In genomic region chr8:107885547-107885946, GRCm38 (mm10) we compare ENCODE assay signal across 18 mouse cellular contexts. TPM values are rescaled to one million over a fixed set of nuclear protein-coding genes. Genes with fewer than 3 reads are reported as not detected.
A peak's percentile ranks its signal among the peaks of the same experiment; 100 is the strongest.
DNase-seq lines count a peak whose midpoint lies in the region; ATAC-seq lines count a peak whose summit lies in the region.
"Had no signal": no experiment of that assay in that cellular context is flagged by ENCODE, and none has a peak within 500 bp of the region (broad histone marks: within the 10 kb centered on the region; RNA-seq: fewer than 3 reads in every experiment).

No protein-coding gene starts in this region.

- no peaks in the 10 kb centered on the region for H3K36me3 ChIP-seq in heart, embryonic 13.5 days
- H3K36me3 ChIP-seq in lung, embryonic 15.5 days, result no peaks in the 10 kb centered on the region
- H3K36me3 ChIP-seq in embryonic facial prominence, embryonic 11.5 days (replicated peaks; ENCODE audit: control insufficient read depth, insufficient read depth, low read depth, low read length), result no peaks in the 10 kb centered on the region
- no peaks in the 10 kb centered on the region for H3K36me3 ChIP-seq in limb, embryonic 12.5 days
- H3K36me3 ChIP-seq in hindbrain, embryonic 16.5 days (ENCODE audit: control insufficient read depth, insufficient read depth, low read length), result no peaks in the 10 kb centered on the region
- H3K36me3 ChIP-seq: kidney, embryonic 15.5 days; neural tube, embryonic 13.5 days had no signal

- ATAC-seq in heart, embryonic 13.5 days (ENCODE audit: extremely low read depth, insufficient number of reproducible peaks, low FRiP score, low TSS enrichment), result no peak
- peak; percentile 36; the same call in 1 of the 2 replicates for ATAC-seq in lung, embryonic 15.5 days (ENCODE audit: borderline replicate concordance, extremely low read depth, low FRiP score, low TSS enrichment)
- no peak for ATAC-seq in embryonic facial prominence, embryonic 11.5 days (replicated peaks; ENCODE audit: insufficient number of reproducible peaks, low FRiP score, low TSS enrichment, low read depth)
- no peak for ATAC-seq in limb, embryonic 12.5 days (ENCODE audit: insufficient number of reproducible peaks, insufficient read depth, low FRiP score, low TSS enrichment, low read depth)
- ATAC-seq in hindbrain, embryonic 16.5 days, result no peak
- ATAC-seq: forebrain, postnatal 0 days; hindbrain, postnatal 0 days; liver, postnatal 0 days had no signal

- no peak overlapping the region for H3K27ac ChIP-seq in heart, embryonic 13.5 days (replicated peaks)
- peak overlapping the region; percentile 50 for H3K27ac ChIP-seq in lung, embryonic 15.5 days
- H3K27ac ChIP-seq in embryonic facial prominence, embryonic 11.5 days (replicated peaks; ENCODE audit: low read depth, low read length), result peak overlapping the region; percentile 32; the same call in 1 of the 2 replicates
- H3K27ac ChIP-seq in limb, embryonic 12.5 days, result peak overlapping the region; percentile 64
- H3K27ac ChIP-seq in hindbrain, embryonic 16.5 days (ENCODE audit: low read depth, low read length), result no peak overlapping the region
- H3K27ac ChIP-seq: hindbrain, postnatal 0 days; kidney, embryonic 15.5 days; left cerebral cortex, adult 2 months; neural tube, embryonic 13.5 days had no signal

- H3K4me2 ChIP-seq in heart, embryonic 13.5 days, result 0 out of 2 replicates have a peak overlapping the region, but pooled peaks have one; percentile 3
- no peak overlapping the region for H3K4me2 ChIP-seq in lung, embryonic 15.5 days
- H3K4me2 ChIP-seq in embryonic facial prominence, embryonic 11.5 days (ENCODE audit: low read depth, low read length), result no peak overlapping the region
- no peak overlapping the region for H3K4me2 ChIP-seq in limb, embryonic 12.5 days
- no peak overlapping the region for H3K4me2 ChIP-seq in hindbrain, embryonic 16.5 days (ENCODE audit: low read length)
- H3K4me2 ChIP-seq: kidney, embryonic 15.5 days; neural tube, embryonic 13.5 days had no signal

- no peak overlapping the region for H3K4me3 ChIP-seq in heart, embryonic 13.5 days
- no peak overlapping the region for H3K4me3 ChIP-seq in lung, embryonic 15.5 days
- H3K4me3 ChIP-seq in embryonic facial prominence, embryonic 11.5 days (ENCODE audit: low read depth, low read length), result no peak overlapping the region
- H3K4me3 ChIP-seq in limb, embryonic 12.5 days (replicated peaks), result no peak overlapping the region
- no peak overlapping the region for H3K4me3 ChIP-seq in hindbrain, embryonic 16.5 days (ENCODE audit: low read length)
- H3K4me3 ChIP-seq: kidney, embryonic 15.5 days; left cerebral cortex, adult 2 months; neural tube, embryonic 13.5 days had no signal

- WGBS in heart, embryonic 13.5 days, result 18% methylated on average over 7 of the region's 7 CpGs
- WGBS in lung, embryonic 15.5 days, result 31% methylated on average over 7 of the region's 7 CpGs
- WGBS in embryonic facial prominence, embryonic 11.5 days, result 31% methylated on average over 7 of the region's 7 CpGs
- WGBS in limb, embryonic 12.5 days, result 39% methylated on average over 7 of the region's 7 CpGs
- 61% methylated on average over 7 of the region's 7 CpGs for WGBS in hindbrain, embryonic 16.5 days

- peaks cover 9% of the 10 kb centered on the region; the same call in 1 of the 2 replicates for H3K4me1 ChIP-seq in heart, embryonic 13.5 days
- peaks cover 20% of the 10 kb centered on the region for H3K4me1 ChIP-seq in lung, embryonic 15.5 days
- H3K4me1 ChIP-seq in embryonic facial prominence, embryonic 11.5 days (ENCODE audit: control insufficient read depth, insufficient read depth, low read length), result peaks cover 6% of the 10 kb centered on the region
- peaks cover 32% of the 10 kb centered on the region for H3K4me1 ChIP-seq in limb, embryonic 12.5 days (replicated peaks)
- H3K4me1 ChIP-seq in hindbrain, embryonic 16.5 days (ENCODE audit: control insufficient read depth, insufficient read depth, low read depth, low read length), result no peaks in the 10 kb centered on the region

- intact Hi-C loops in heart, postnatal 10 days (cut with DNase I), result loop anchor here (10.0 kb wide), 2 partner anchors 209 to 1299 kb away; no protein-coding TSS in a partner anchor

- DNase-seq in heart, postnatal 10 days, result no peak
- DNase-seq in lung, postnatal 25 days (ENCODE audit: low spot score), result no peak
- DNase-seq in embryonic facial prominence, embryonic 11.5 days (ENCODE audit: low spot score), result peak; percentile 53
- DNase-seq in ovary, postnatal 10 days (ENCODE audit: low spot score), result no peak
- DNase-seq: adrenal gland, adult 8-10 months; cerebellum, adult 11 months; cerebellum, postnatal 25 days; forebrain, postnatal 0 days; liver, postnatal 0 days; thymus, adult 18-20 months had no signal

- H3K27me3 ChIP-seq in heart, embryonic 13.5 days (replicated peaks), result no peaks in the 10 kb centered on the region
- H3K27me3 ChIP-seq in lung, embryonic 15.5 days, result no peaks in the 10 kb centered on the region
- H3K27me3 ChIP-seq in embryonic facial prominence, embryonic 11.5 days (ENCODE audit: control insufficient read depth, insufficient read depth, low read length), result no peaks in the 10 kb centered on the region
- H3K27me3 ChIP-seq in limb, embryonic 12.5 days, result no peaks in the 10 kb centered on the region
- H3K27me3 ChIP-seq in hindbrain, embryonic 16.5 days (replicated peaks; ENCODE audit: control insufficient read depth, insufficient read depth, low read length), result peaks cover 2% of the 10 kb centered on the region; the same call in 1 of the 2 replicates
- H3K27me3 ChIP-seq: kidney, embryonic 15.5 days; neural tube, embryonic 13.5 days had no signal

- H3K9ac ChIP-seq in heart, embryonic 13.5 days, result no peak overlapping the region
- no peak overlapping the region for H3K9ac ChIP-seq in lung, embryonic 15.5 days
- 0 out of 2 replicates have a peak overlapping the region, but pooled peaks have one; percentile 11 for H3K9ac ChIP-seq in embryonic facial prominence, embryonic 11.5 days (replicated peaks; ENCODE audit: low read length)
- no peak overlapping the region for H3K9ac ChIP-seq in limb, embryonic 12.5 days (replicated peaks)
- H3K9ac ChIP-seq in hindbrain, embryonic 16.5 days (ENCODE audit: low read depth, low read length), result no peak overlapping the region
- H3K9ac ChIP-seq: forebrain, postnatal 0 days; kidney, embryonic 15.5 days; liver, postnatal 0 days; neural tube, embryonic 13.5 days had no signal

- 0 out of 2 replicates have a peak, but pooled peaks cover 3% of the 10 kb centered on the region for H3K9me3 ChIP-seq in heart, embryonic 13.5 days
- no peaks in the 10 kb centered on the region for H3K9me3 ChIP-seq in lung, embryonic 15.5 days
- no peaks in the 10 kb centered on the region for H3K9me3 ChIP-seq in embryonic facial prominence, embryonic 11.5 days (replicated peaks; ENCODE audit: control insufficient read depth, low read length)
- H3K9me3 ChIP-seq in limb, embryonic 12.5 days, result no peaks in the 10 kb centered on the region
- no peaks in the 10 kb centered on the region for H3K9me3 ChIP-seq in hindbrain, embryonic 16.5 days (ENCODE audit: control insufficient read depth, low read length)
- H3K9me3 ChIP-seq: kidney, embryonic 15.5 days; neural tube, embryonic 13.5 days had no signal

RNA-seq across cellular contexts. Expression of gene Zfhx3, which starts 56.9 kb away (rescaled TPM):
- polyA plus RNA-seq in heart, embryonic 13.5 days (2015; fragmentation: Nextera tagmentation; extraction: Ambion mirVana), result 5.1 and 6.2 TPM in 2 replicates
- 10 to 100 TPM; 10.8 TPM for total RNA-seq in heart, postnatal 10 days (2021)
- polyA plus RNA-seq in lung, embryonic 15.5 days (2015; fragmentation: Nextera tagmentation; extraction: Ambion mirVana), result 14.8 and 15.0 TPM in 2 replicates
- polyA plus RNA-seq in embryonic facial prominence, embryonic 11.5 days (2014; fragmentation: Nextera tagmentation; extraction: Ambion mirVana), result 27.5 and 27.6 TPM in 2 replicates
- polyA plus RNA-seq in limb, embryonic 12.5 days (2016; fragmentation: Nextera tagmentation; extraction: Ambion mirVana), result 50.6 and 53.0 TPM in 2 replicates
- 17.8 and 20.3 TPM in 2 replicates for polyA plus RNA-seq in hindbrain, embryonic 16.5 days (2015; fragmentation: Nextera tagmentation; extraction: Ambion mirVana)

Comparison
In these comparisons a context has a peak if more than half of its experiments do, and no peak if none do; other contexts are left out.
1. H3K27ac ChIP-seq: peak in lung, embryonic 15.5 days (single experiment), embryonic facial prominence, embryonic 11.5 days (single experiment) and limb, embryonic 12.5 days (single experiment); none in heart, embryonic 13.5 days (single experiment) and hindbrain, embryonic 16.5 days (single experiment).